Mouse (Mus musculus) cortical plate, adult 2 months (tissue): ENCODE measurements at regions not wholly inside any gene's neighbourhood (a gene's known extent, or its start where the extent isn't known, plus 50 kb on each side); places are given as distances from the start of the nearest gene placed in this dataset.

Experiments
- CTCF ChIP-seq: fragments of 200-500 bp; IDR thresholded peaks from 2 replicates; pipeline ENCODE4 v1.5.1; 2011; ENCODE audit warnings: mild to moderate bottlenecking, control low read depth, low read length; ENCODE audit not compliant: insufficient read depth; ENCODE audit errors: extremely low read depth
- POLR2A ChIP-seq: fragments of 200-500 bp; IDR thresholded peaks from 2 replicates; pipeline ENCODE4 v1.6.1; 2011; ENCODE audit warnings: mild to moderate bottlenecking, low read length, control low read depth; ENCODE audit not compliant: insufficient read depth; ENCODE audit errors: extremely low read depth

- TF ChIP-seq POLR2A (no peak), CTCF (no peak)
Measured at GRCm38 (mm10) chr7:72971506-72972267, 403.6 kb upstream of the Rgma start.
